Mouse (Mus musculus): Measurements from ENCODE around the gene Gucy2g. TPM values are rescaled to one million over a fixed set of nuclear protein-coding genes. Genes with fewer than 3 reads are reported as not detected.

Gucy2g gene
- polyA plus RNA-seq, 1 experiment from 2014 or later: 0.05 TPM

- peak; percentile 39 for ATAC-seq (ENCODE audit: borderline replicate concordance, extremely low read depth, low FRiP score, low TSS enrichment)
- peak overlapping the region; percentile 35; the same call in 1 of the 2 replicates for H3K27ac ChIP-seq
- 2% methylated on average over 20 of the region's 20 CpGs for WGBS
- peak overlapping the region; percentile 36 for H3K9ac ChIP-seq
- H3K4me3 ChIP-seq: peak overlapping the region; percentile 39
- H3K9me3 ChIP-seq: no peaks in the 10 kb centered on the region
- no peaks in the 10 kb centered on the region for H3K27me3 ChIP-seq
- H3K36me3 ChIP-seq: no peaks in the 10 kb centered on the region
- H3K4me1 ChIP-seq: peaks cover 29% of the 10 kb centered on the region
- H3K4me2 ChIP-seq: peak overlapping the region; percentile 59
Observed at GRCm38 (mm10) chr19:55218192-55218739, 22.8 kb downstream of the Gucy2g start.

GRCm38 (mm10) chr19:55217365-55217764 is 23.7 kb downstream of the Gucy2g start:
- H3K27me3 ChIP-seq: no peaks in the 10 kb centered on the region
- H3K9me3 ChIP-seq: no peaks in the 10 kb centered on the region
- no peak overlapping the region for H3K4me3 ChIP-seq
- H3K4me2 ChIP-seq: no peak overlapping the region
- H3K9ac ChIP-seq: no peak overlapping the region
- WGBS: 62% methylated on average over 9 of the region's 9 CpGs
- peak overlapping the region; percentile 43; the same call in 1 of the 2 replicates for H3K27ac ChIP-seq
- ATAC-seq (ENCODE audit: borderline replicate concordance, extremely low read depth, low FRiP score, low TSS enrichment): no peak
- peaks cover 31% of the 10 kb centered on the region for H3K4me1 ChIP-seq
- no peaks in the 10 kb centered on the region for H3K36me3 ChIP-seq

- Histone ChIP-seq H3K4me1 (peaks cover 31% of the 10 kb centered on the region), H3K4me2 (no peak overlapping the region), H3K36me3 (no peaks in the 10 kb centered on the region), H3K9me3 (no peaks in the 10 kb centered on the region), H3K4me3 (no peak overlapping the region), H3K27ac (peak overlapping the region; percentile 43; the same call in 1 of the 2 replicates), H3K9ac (no peak overlapping the region), H3K27me3 (no peaks in the 10 kb centered on the region)
- ATAC-seq (ENCODE audit: borderline replicate concordance, extremely low read depth, low FRiP score, low TSS enrichment): no peak
- 82% methylated on average over 4 of the region's 4 CpGs for WGBS
Observed at GRCm38 (mm10) chr19:55216876-55217275, 24.2 kb downstream of the Gucy2g start.

- peaks cover 23% of the 10 kb centered on the region for H3K4me1 ChIP-seq
- no peaks in the 10 kb centered on the region for H3K36me3 ChIP-seq
- 53% methylated on average over 12 of the region's 12 CpGs for WGBS
- no peaks in the 10 kb centered on the region for H3K27me3 ChIP-seq
- H3K27ac ChIP-seq: peak overlapping the region; percentile 92
- peak overlapping the region; percentile 41 for H3K4me2 ChIP-seq
- H3K9ac ChIP-seq: no peak overlapping the region; the same call in 1 of the 2 replicates
- H3K9me3 ChIP-seq: no peaks in the 10 kb centered on the region
- peak; percentile 76 for ATAC-seq (ENCODE audit: borderline replicate concordance, extremely low read depth, low FRiP score, low TSS enrichment)
- H3K4me3 ChIP-seq: no peak overlapping the region
Observed at GRCm38 (mm10) chr19:55213617-55214340, 27.3 kb downstream of the Gucy2g start.

- Histone ChIP-seq H3K27ac (peak overlapping the region; percentile 92; the same call in 1 of the 2 replicates), H3K36me3 (no peaks in the 10 kb centered on the region), H3K9me3 (no peaks in the 10 kb centered on the region), H3K27me3 (no peaks in the 10 kb centered on the region), H3K4me3 (no peak overlapping the region), H3K4me2 (no peak overlapping the region), H3K4me1 (peaks cover 10% of the 10 kb centered on the region), H3K9ac (no peak overlapping the region)
- no peak for ATAC-seq (ENCODE audit: borderline replicate concordance, extremely low read depth, low FRiP score, low TSS enrichment)
- 80% methylated on average over 1 of the region's 1 CpGs for WGBS
Observed at GRCm38 (mm10) chr19:55211698-55212097, 29.3 kb downstream of the Gucy2g start.

GRCm38 (mm10) chr19:55209084-55209483 is 32.0 kb downstream of the Gucy2g start:
- no peak for ATAC-seq (ENCODE audit: borderline replicate concordance, extremely low read depth, low FRiP score, low TSS enrichment)
- H3K4me1 ChIP-seq: 0 out of 2 replicates have a peak, but pooled peaks cover 2% of the 10 kb centered on the region
- H3K9me3 ChIP-seq: no peaks in the 10 kb centered on the region
- H3K36me3 ChIP-seq: no peaks in the 10 kb centered on the region
- no peaks in the 10 kb centered on the region for H3K27me3 ChIP-seq
- H3K4me3 ChIP-seq: no peak overlapping the region
- no peak overlapping the region for H3K9ac ChIP-seq
- no peak overlapping the region for H3K27ac ChIP-seq
- H3K4me2 ChIP-seq: no peak overlapping the region
- WGBS: 80% methylated on average over 3 of the region's 3 CpGs

- no peak for ATAC-seq (ENCODE audit: borderline replicate concordance, extremely low read depth, low FRiP score, low TSS enrichment)
- WGBS: 69% methylated on average over 4 of the region's 4 CpGs
- Histone ChIP-seq H3K9ac (no peak overlapping the region), H3K4me2 (no peak overlapping the region), H3K27ac (no peak overlapping the region), H3K4me1 (0 out of 2 replicates have a peak, but pooled peaks cover 2% of the 10 kb centered on the region), H3K4me3 (no peak overlapping the region), H3K27me3 (no peaks in the 10 kb centered on the region), H3K9me3 (no peaks in the 10 kb centered on the region), H3K36me3 (no peaks in the 10 kb centered on the region)
Observed at GRCm38 (mm10) chr19:55208654-55209053, 32.4 kb downstream of the Gucy2g start.

GRCm38 (mm10) chr19:55207746-55208538 is 33.1 kb downstream of the Gucy2g start:
- no peak for ATAC-seq (ENCODE audit: borderline replicate concordance, extremely low read depth, low FRiP score, low TSS enrichment)
- Histone ChIP-seq H3K27me3 (no peaks in the 10 kb centered on the region), H3K36me3 (no peaks in the 10 kb centered on the region), H3K9me3 (no peaks in the 10 kb centered on the region), H3K4me3 (no peak overlapping the region), H3K9ac (no peak overlapping the region), H3K27ac (no peak overlapping the region), H3K4me1 (0 out of 2 replicates have a peak, but pooled peaks cover 2% of the 10 kb centered on the region), H3K4me2 (no peak overlapping the region)
- WGBS: 56% methylated on average over 25 of the region's 25 CpGs

- H3K4me2 ChIP-seq: no peak overlapping the region
- no peaks in the 10 kb centered on the region for H3K9me3 ChIP-seq
- H3K27me3 ChIP-seq: no peaks in the 10 kb centered on the region
- no peak for ATAC-seq (ENCODE audit: borderline replicate concordance, extremely low read depth, low FRiP score, low TSS enrichment)
- H3K36me3 ChIP-seq: no peaks in the 10 kb centered on the region
- no peak overlapping the region for H3K4me3 ChIP-seq
- WGBS: 42% methylated on average over 6 of the region's 6 CpGs
- no peak overlapping the region for H3K9ac ChIP-seq
- no peaks in the 10 kb centered on the region for H3K4me1 ChIP-seq
- no peak overlapping the region for H3K27ac ChIP-seq
Observed at GRCm38 (mm10) chr19:55207205-55207604, 33.8 kb downstream of the Gucy2g start.

GRCm38 (mm10) chr19:55206482-55207138 is 34.4 kb downstream of the Gucy2g start:
- H3K9me3 ChIP-seq: no peaks in the 10 kb centered on the region
- H3K4me3 ChIP-seq: no peak overlapping the region
- H3K27ac ChIP-seq: no peak overlapping the region
- WGBS: 34% methylated on average over 8 of the region's 8 CpGs
- H3K27me3 ChIP-seq: no peaks in the 10 kb centered on the region
- H3K4me2 ChIP-seq: no peak overlapping the region
- no peak for ATAC-seq (ENCODE audit: borderline replicate concordance, extremely low read depth, low FRiP score, low TSS enrichment)
- no peaks in the 10 kb centered on the region for H3K36me3 ChIP-seq
- H3K9ac ChIP-seq: no peak overlapping the region
- H3K4me1 ChIP-seq: no peaks in the 10 kb centered on the region

GRCm38 (mm10) chr19:55198303-55198702 is 42.7 kb downstream of the Gucy2g start:
- WGBS: 32% methylated on average over 5 of the region's 5 CpGs

More at GRCm38 (mm10) chr19:55198303-55198702, 42.7 kb downstream of the Gucy2g start:
- Histone ChIP-seq H3K4me1 (peaks cover 39% of the 10 kb centered on the region), H3K4me2 (0 out of 2 replicates have a peak overlapping the region, but pooled peaks have one; percentile 32), H3K36me3 (no peaks in the 10 kb centered on the region), H3K27ac (peak overlapping the region; percentile 19; the same call in 1 of the 2 replicates), H3K27me3 (no peaks in the 10 kb centered on the region), H3K4me3 (no peak overlapping the region), H3K9me3 (no peaks in the 10 kb centered on the region), H3K9ac (no peak overlapping the region)
- 0 out of 2 replicates have a peak, but pooled peaks have one; percentile 20 for ATAC-seq (ENCODE audit: borderline replicate concordance, extremely low read depth, low FRiP score, low TSS enrichment)
